Mouse (Mus musculus) midbrain, postnatal 0 days (tissue): ENCODE measurements around the gene Rnaseh1. TPM values are rescaled to one million over a fixed set of nuclear protein-coding genes. Genes with fewer than 3 reads are reported as not detected.

Experiments
- ATAC-seq: fragments of 200-750 bp; cut with Nextera tagmentation; 2 replicates; pipeline ENCODE4 v1.8.0; 2017; ENCODE audit warnings: moderate number of reproducible peaks, mild to moderate bottlenecking, moderate TSS enrichment, moderate library complexity; ENCODE audit not compliant: low FRiP score
- DNase-seq: peaks from one replicate; pipeline ENCODE4 v3.0.0-alpha.2; 2015; ENCODE audit warnings: low spot score
- H3K27ac ChIP-seq: fragments of 300-500 bp; sonication (generic); 2 replicates; pipeline ENCODE4 v1.5.1; 2014; ENCODE audit warnings: low read depth, mild to moderate bottlenecking, low read length, mixed read lengths
- H3K27me3 ChIP-seq: fragments of 300-500 bp; sonication (generic); 2 replicates; pipeline ENCODE4 v1.6.1; 2014; ENCODE audit warnings: low read length, control low read depth, mixed read lengths; ENCODE audit not compliant: insufficient read depth
- H3K36me3 ChIP-seq: fragments of 300-500 bp; sonication (generic); 2 replicates; pipeline ENCODE4 v1.6.1; 2014; ENCODE audit warnings: low read length, control low read depth, mixed read lengths; ENCODE audit not compliant: insufficient read depth
- H3K4me1 ChIP-seq: fragments of 300-500 bp; sonication (generic); 2 replicates; pipeline ENCODE4 v1.6.1; 2014; ENCODE audit warnings: mild to moderate bottlenecking, control low read depth, antibody characterized with exemption, low read length, mixed read lengths; ENCODE audit not compliant: insufficient read depth
- H3K4me2 ChIP-seq: fragments of 300-500 bp; sonication (generic); 2 replicates; pipeline ENCODE4 v1.6.1; 2014; ENCODE audit warnings: low read depth, mild to moderate bottlenecking, low read length, mixed read lengths; ENCODE audit not compliant: poor library complexity, severe bottlenecking
- H3K4me3 ChIP-seq: fragments of 300-500 bp; sonication (generic); 2 replicates; pipeline ENCODE4 v1.5.1; 2014; ENCODE audit warnings: low read depth, mild to moderate bottlenecking, low read length, moderate library complexity
- H3K9ac ChIP-seq: fragments of 300-500 bp; sonication (generic); replicated peaks from 2 replicates; pipeline ENCODE4 v1.6.1; 2014; ENCODE audit warnings: mild to moderate bottlenecking, low read length, moderate library complexity, mixed read lengths; ENCODE audit not compliant: poor library complexity, severe bottlenecking
- H3K9me3 ChIP-seq: fragments of 300-500 bp; sonication (generic); 2 replicates; pipeline ENCODE4 v1.6.1; 2016; ENCODE audit warnings: low read length, control low read depth
- CTCF ChIP-seq: IDR thresholded peaks from 2 replicates; pipeline ENCODE4 v1.5.1; 2016; ENCODE audit warnings: antibody characterized with exemption, mild to moderate bottlenecking
- WGBS: fragments of 180-500 bp; shearing (Covaris S2); extraction: QIAGEN DNeasy Blood & Tissue Kit; methylation state at CpG from one replicate; pipeline ENCODE4 v1.1.7; 2014; 5-methylcytosine and 5-hydroxymethylcytosine counted together
- microRNA-seq: library from miRNA; unstranded; fragments of <30 nt; microRNA quantifications from one replicate; pipeline ENCODE4, GENCODE M21; 2016; ENCODE audit warnings: borderline number of aligned reads
- polyA plus RNA-seq: library from polyadenylated mRNA; unstranded; fragments of >200 nt; fragmentation: Nextera tagmentation; extraction: Ambion mirVana; gene quantifications from 2 replicates; pipeline ENCODE4 v1.2.1, GENCODE M21; 2015
- total RNA-seq: library from RNA; depleted of rRNA; stranded (reverse); fragments of >200 nt; gene quantifications from 2 replicates; pipeline ENCODE4 v1.2.3, GENCODE M21; 2014; rRNA removed

Rnaseh1 gene
- total and polyA plus RNA-seq, 2 experiments from 2014 or later = 9.8 to 12.6 TPM

DNA sequence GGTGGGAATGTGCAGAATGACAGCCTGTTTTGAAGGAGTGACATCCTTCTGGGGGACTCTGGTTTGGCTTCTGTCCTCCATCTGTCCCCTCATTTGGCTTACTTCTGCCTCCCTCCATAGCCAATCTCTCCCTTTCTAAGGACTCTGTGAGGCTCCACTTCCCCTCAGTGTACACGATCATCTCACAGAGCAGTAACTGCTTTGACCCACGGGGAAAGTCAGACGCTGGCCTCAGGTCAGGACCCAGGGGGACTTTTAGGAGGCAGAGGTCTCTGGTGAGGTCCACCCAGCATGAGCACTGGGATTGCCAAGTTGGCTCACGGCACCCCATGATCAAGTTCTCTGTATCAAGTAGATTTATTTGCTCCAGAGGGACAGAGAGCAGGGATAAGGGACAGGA is 58.8 kb downstream of the Rnaseh1 start:
- no peak for ATAC-seq
- no peaks in the 10 kb centered on the region for H3K27me3 ChIP-seq
- no peak overlapping the region for H3K4me3 ChIP-seq
- no peak overlapping the region for H3K4me2 ChIP-seq
- no peaks in the 10 kb centered on the region for H3K9me3 ChIP-seq
- peaks cover 21% of the 10 kb centered on the region for H3K36me3 ChIP-seq
- WGBS = 91% methylated on average over 4 of the region's 4 CpGs
- no peak for DNase-seq
- H3K27ac ChIP-seq = no peak overlapping the region
- H3K4me1 ChIP-seq = peaks cover 8% of the 10 kb centered on the region; the same call in 1 of the 2 replicates
- no peak for TF ChIP-seq CTCF
- no peak overlapping the region for H3K9ac ChIP-seq

Small RNAs within 50 kb of the gene (microRNA-seq; reads per million reads assigned to microRNA genes)
- not detected for gene Mir6937

Other genes with a start within 250 kb of the Rnaseh1 start
- gene Dcdc2c, start 97.2 kb upstream of the Rnaseh1 start, total RNA-seq = not detected in 2 replicates
- 0.43 and 0.56 TPM in 2 replicates for gene Dcdc2c, start 97.2 kb upstream of the Rnaseh1 start, polyA plus RNA-seq
- gene Allc, start 67.1 kb upstream of the Rnaseh1 start, total RNA-seq = 0.16 TPM in 1 of 2 replicates, not detected in the other
- gene Allc, start 67.1 kb upstream of the Rnaseh1 start, polyA plus RNA-seq = 0.32 and 0.58 TPM in 2 replicates
- gene Colec11, start 26.2 kb upstream of the Rnaseh1 start, total RNA-seq = 0.57 and 1.4 TPM in 2 replicates
- gene Colec11, start 26.2 kb upstream of the Rnaseh1 start, polyA plus RNA-seq = 0.85 and 1.1 TPM in 2 replicates
- gene Rps7, start 13.6 kb upstream of the Rnaseh1 start, total RNA-seq = 844 and 942 TPM in 2 replicates
- 481 and 538 TPM in 2 replicates for gene Rps7, start 13.6 kb upstream of the Rnaseh1 start, polyA plus RNA-seq
- 6.4 and 8.8 TPM in 2 replicates for gene Adi1, start 25.6 kb downstream of the Rnaseh1 start, total RNA-seq
- 23.4 and 23.6 TPM in 2 replicates for gene Adi1, start 25.6 kb downstream of the Rnaseh1 start, polyA plus RNA-seq
- 53.2 and 54.4 TPM in 2 replicates for gene Trappc12, start 100.9 kb downstream of the Rnaseh1 start, total RNA-seq
- gene Trappc12, start 100.9 kb downstream of the Rnaseh1 start, polyA plus RNA-seq = 37.9 and 38.8 TPM in 2 replicates
- 57.4 and 62.2 TPM in 2 replicates for gene Eipr1, start 102.2 kb downstream of the Rnaseh1 start, total RNA-seq
- 59.6 and 66.4 TPM in 2 replicates for gene Eipr1, start 102.2 kb downstream of the Rnaseh1 start, polyA plus RNA-seq